Mouse (Mus musculus): ENCODE data around the gene Grhpr. TPM values are rescaled to one million over a fixed set of nuclear protein-coding genes. Genes with fewer than 3 reads are reported as not detected.
"Not testable (repeated sequence)": the region's sequence is repeated elsewhere in the genome, so short reads cannot be mapped to it uniquely, and the experiment has no call there.

Grhpr gene
- polyA plus RNA-seq, 1 experiment from 2014 or later: 65.4 TPM

GRCm38 (mm10) chr4:45038879-45039278 lies 57.7 kb downstream of the Grhpr start:
- not testable (repeated sequence) for H3K9me3 ChIP-seq (ENCODE audit: control insufficient read depth, low read length); H3K27me3 ChIP-seq (ENCODE audit: control insufficient read depth, insufficient read depth, low read length); ATAC-seq (ENCODE audit: low FRiP score, low TSS enrichment); H3K4me2 ChIP-seq (replicated peaks; ENCODE audit: low read depth, low read length); H3K9ac ChIP-seq (ENCODE audit: low read depth, low read length); H3K4me1 ChIP-seq (ENCODE audit: control insufficient read depth, insufficient read depth, low read length); H3K4me3 ChIP-seq (ENCODE audit: low read length); H3K27ac ChIP-seq (ENCODE audit: low read depth, low read length)
- WGBS: 68% methylated on average over 8 of the region's 8 CpGs
- peaks cover 40% of the 10 kb centered on the region for H3K36me3 ChIP-seq (ENCODE audit: control insufficient read depth, insufficient read depth, low read length)

GRCm38 (mm10) chr4:45039546-45039945 lies 58.4 kb downstream of the Grhpr start:
- not testable (repeated sequence) for H3K4me1 ChIP-seq (ENCODE audit: control insufficient read depth, insufficient read depth, low read length); H3K9ac ChIP-seq (ENCODE audit: low read depth, low read length); H3K4me2 ChIP-seq (replicated peaks; ENCODE audit: low read depth, low read length); H3K27me3 ChIP-seq (ENCODE audit: control insufficient read depth, insufficient read depth, low read length); H3K4me3 ChIP-seq (ENCODE audit: low read length); ATAC-seq (ENCODE audit: low FRiP score, low TSS enrichment); H3K9me3 ChIP-seq (ENCODE audit: control insufficient read depth, low read length); H3K27ac ChIP-seq (ENCODE audit: low read depth, low read length)
- 85% methylated on average over 7 of the region's 7 CpGs for WGBS
- peaks cover 45% of the 10 kb centered on the region for H3K36me3 ChIP-seq (ENCODE audit: control insufficient read depth, insufficient read depth, low read length)

Other genes with a start within 250 kb of the Grhpr start
- 35.0 and 37.9 TPM in 2 replicates for gene Zcchc7, start 225.5 kb upstream of the Grhpr start, polyA plus RNA-seq (2014; fragmentation: Nextera tagmentation; extraction: Ambion mirVana)
- gene Zbtb5, start 31.0 kb downstream of the Grhpr start, polyA plus RNA-seq (2014; fragmentation: Nextera tagmentation; extraction: Ambion mirVana): 14.7 and 27.2 TPM in 2 replicates
- gene Polr1e, start 37.2 kb downstream of the Grhpr start, polyA plus RNA-seq (2014; fragmentation: Nextera tagmentation; extraction: Ambion mirVana): 52.4 and 56.2 TPM in 2 replicates
- 5.3 and 11.9 TPM in 2 replicates for gene Fbxo10, start 103.2 kb downstream of the Grhpr start, polyA plus RNA-seq (2014; fragmentation: Nextera tagmentation; extraction: Ambion mirVana)
- gene Tomm5, start 126.7 kb downstream of the Grhpr start, polyA plus RNA-seq (2014; fragmentation: Nextera tagmentation; extraction: Ambion mirVana): 271 and 343 TPM in 2 replicates
- 0.24 and 0.53 TPM in 2 replicates for gene Frmpd1, start 203.5 kb downstream of the Grhpr start, polyA plus RNA-seq (2014; fragmentation: Nextera tagmentation; extraction: Ambion mirVana)